Mouse (Mus musculus) heart, embryonic 14.5 days (tissue): Measurements from ENCODE around the gene Atf4. TPM values are rescaled to one million over a fixed set of nuclear protein-coding genes. Genes with fewer than 3 reads are reported as not detected.
A peak's percentile ranks its signal among the peaks of the same experiment; 100 is the strongest.

Experiments used
- ATAC-seq: fragments of 200-750 bp; cut with Nextera tagmentation; 2 replicates; pipeline ENCODE4 v1.8.0; 2017; ENCODE audit warnings: low read depth, moderate TSS enrichment; ENCODE audit not compliant: insufficient number of reproducible peaks, insufficient read depth, low FRiP score
- H3K27ac ChIP-seq, 2 experiments: fragments of 200-500 bp in 1 of 2; fragments of 300-500 bp in 1 of 2; sonication (generic) in 1 of 2; replicated peaks in 1 of 2; 2 replicates each; pipeline ENCODE4 v1.5.1; 2012 to 2014; ENCODE audit warnings: low read depth in 2 of 2, low read length in 2 of 2, control low read depth in 1 of 2, mild to moderate bottlenecking in 1 of 2, mixed read lengths in 1 of 2; ENCODE audit not compliant: control insufficient read depth in 1 of 2, insufficient read depth in 1 of 2
- H3K27me3 ChIP-seq: fragments of 300-500 bp; sonication (generic); 2 replicates; pipeline ENCODE4 v1.6.1; 2014; ENCODE audit warnings: mild to moderate bottlenecking, low read length, control low read depth; ENCODE audit not compliant: control insufficient read depth, insufficient read depth
- H3K36me3 ChIP-seq: fragments of 300-500 bp; sonication (generic); 2 replicates; pipeline ENCODE4 v1.6.1; 2014; ENCODE audit warnings: mild to moderate bottlenecking, control low read depth, low read length, mixed read lengths; ENCODE audit not compliant: control insufficient read depth, insufficient read depth
- H3K4me1 ChIP-seq, 2 experiments: fragments of 200-500 bp in 1 of 2; fragments of 300-500 bp in 1 of 2; sonication (generic) in 1 of 2; 2 replicates each; pipeline ENCODE4 v1.6.1; 2012 to 2014; ENCODE audit warnings: low read length in 2 of 2, control low read depth in 1 of 2, mixed read lengths in 1 of 2; ENCODE audit not compliant: control insufficient read depth in 2 of 2, insufficient read depth in 2 of 2
- H3K4me2 ChIP-seq: fragments of 300-500 bp; sonication (generic); 2 replicates; pipeline ENCODE4 v1.6.1; 2014; ENCODE audit warnings: mild to moderate bottlenecking, low read length
- H3K4me3 ChIP-seq, 2 experiments: fragments of 200-500 bp in 1 of 2; fragments of 300-500 bp in 1 of 2; sonication (generic) in 1 of 2; 2 replicates each; pipeline ENCODE4 v1.5.1; 2012 to 2014; ENCODE audit warnings: low read length in 2 of 2, mild to moderate bottlenecking in 2 of 2, control low read depth in 1 of 2, low read depth in 1 of 2, moderate library complexity in 1 of 2; ENCODE audit not compliant: control insufficient read depth in 1 of 2, insufficient read depth in 1 of 2
- H3K9ac ChIP-seq: fragments of 300-500 bp; sonication (generic); 2 replicates; pipeline ENCODE4 v1.6.1; 2014; ENCODE audit warnings: mild to moderate bottlenecking, low read length
- H3K9me3 ChIP-seq: fragments of 300-500 bp; sonication (generic); 2 replicates; pipeline ENCODE4 v1.6.1; 2016; ENCODE audit warnings: low read length, control low read depth; ENCODE audit not compliant: control insufficient read depth
- WGBS: fragments of 180-500 bp; shearing (Covaris S2); extraction: QIAGEN DNeasy Blood & Tissue Kit; methylation state at CpG from one replicate; pipeline ENCODE4 v1.1.7; 2014; 5-methylcytosine and 5-hydroxymethylcytosine counted together
- polyA plus RNA-seq: library from polyadenylated mRNA; unstranded; fragments of >200 nt; fragmentation: Nextera tagmentation; extraction: Ambion mirVana; gene quantifications from 2 replicates; pipeline ENCODE4 v1.2.1, GENCODE M21; 2014

Atf4 gene
- polyA plus RNA-seq, 1 experiment from 2014 or later, result 71.5 TPM

GRCm38 (mm10) chr15:80250586-80250985 is 4.4 kb upstream of the Atf4 start:
- Histone ChIP-seq H3K27ac (peak overlapping the region; percentile 81 to 87), H3K4me3 (no peak overlapping the region), H3K9ac (peak overlapping the region; percentile 25; the same call in 1 of the 2 replicates), H3K4me1 (peaks cover 20 to 35% of the 10 kb centered on the region in 2 experiments), H3K4me2 (peak overlapping the region; percentile 11; the same call in 1 of the 2 replicates), H3K36me3 (peaks cover 78% of the 10 kb centered on the region), H3K9me3 (no peaks in the 10 kb centered on the region), H3K27me3 (no peaks in the 10 kb centered on the region)
- no peak for ATAC-seq
- WGBS, result 14% methylated on average over 6 of the region's 6 CpGs

- ATAC-seq, result no peak
- Histone ChIP-seq H3K4me2 (no peak overlapping the region), H3K9me3 (no peaks in the 10 kb centered on the region), H3K27me3 (no peaks in the 10 kb centered on the region), H3K4me1 (peaks cover 28 to 51% of the 10 kb centered on the region in 2 experiments), H3K4me3 (no peak overlapping the region), H3K36me3 (peaks cover 75% of the 10 kb centered on the region), H3K9ac (0 out of 2 replicates have a peak overlapping the region, but pooled peaks have one; percentile 5), H3K27ac (peak overlapping the region; percentile 95 to 99; a peak in 3 of 4 replicates)
- 41% methylated on average over 2 of the region's 2 CpGs for WGBS
Observed at GRCm38 (mm10) chr15:80253530-80253929, 1.5 kb upstream of the Atf4 start.

GRCm38 (mm10) chr15:80254207-80254606 is 777 bp upstream of the Atf4 start:
- 27% methylated on average over 6 of the region's 6 CpGs for WGBS
- peak overlapping the region; percentile 95 for H3K4me2 ChIP-seq
- no peaks in the 10 kb centered on the region for H3K27me3 ChIP-seq
- ATAC-seq, result no peak
- H3K9ac ChIP-seq, result peak overlapping the region; percentile 100
- peak overlapping the region; percentile 97 to 100 for H3K4me3 ChIP-seq
- H3K27ac ChIP-seq, result peak overlapping the region; percentile 95 to 99
- H3K4me1 ChIP-seq, result peaks cover 28 to 54% of the 10 kb centered on the region in 2 experiments
- peaks cover 74% of the 10 kb centered on the region for H3K36me3 ChIP-seq
- H3K9me3 ChIP-seq, result no peaks in the 10 kb centered on the region

- no peaks in the 10 kb centered on the region for H3K9me3 ChIP-seq
- peaks cover 73% of the 10 kb centered on the region for H3K36me3 ChIP-seq
- peak overlapping the region; percentile 97 to 100 for H3K4me3 ChIP-seq
- H3K4me1 ChIP-seq, result peaks cover 18 to 44% of the 10 kb centered on the region in 2 experiments
- H3K27ac ChIP-seq, result peak overlapping the region; percentile 99 to 100
- H3K4me2 ChIP-seq, result peak overlapping the region; percentile 95
- peak; percentile 55 for ATAC-seq
- under 1% methylated on average over 46 of the region's 51 CpGs for WGBS
- peak overlapping the region; percentile 100 for H3K9ac ChIP-seq
- H3K27me3 ChIP-seq, result no peaks in the 10 kb centered on the region
Observed at GRCm38 (mm10) chr15:80255646-80256121, 700 bp downstream of the Atf4 start.

GRCm38 (mm10) chr15:80256242-80256641 is 1.3 kb downstream of the Atf4 start:
- no peaks in the 10 kb centered on the region for H3K9me3 ChIP-seq
- peaks cover 13 to 38% of the 10 kb centered on the region in 2 experiments for H3K4me1 ChIP-seq
- H3K4me3 ChIP-seq, result peak overlapping the region; percentile 97 to 100
- H3K27ac ChIP-seq, result peak overlapping the region; percentile 81 to 99
- peak overlapping the region; percentile 100 for H3K9ac ChIP-seq
- 5% methylated on average over 16 of the region's 16 CpGs for WGBS
- no peak for ATAC-seq
- peaks cover 68% of the 10 kb centered on the region for H3K36me3 ChIP-seq
- H3K4me2 ChIP-seq, result peak overlapping the region; percentile 95
- H3K27me3 ChIP-seq, result no peaks in the 10 kb centered on the region

GRCm38 (mm10) chr15:80256656-80257601 is 1.9 kb downstream of the Atf4 start:
- no peaks in the 10 kb centered on the region for H3K27me3 ChIP-seq
- ATAC-seq, result no peak
- H3K9ac ChIP-seq, result peak overlapping the region; percentile 100
- H3K4me1 ChIP-seq, result peaks cover 12 to 32% of the 10 kb centered on the region in 2 experiments
- peak overlapping the region; percentile 95 for H3K4me2 ChIP-seq
- 61% methylated on average over 12 of the region's 12 CpGs for WGBS
- no peaks in the 10 kb centered on the region for H3K9me3 ChIP-seq
- H3K36me3 ChIP-seq, result peaks cover 61% of the 10 kb centered on the region
- H3K4me3 ChIP-seq, result peak overlapping the region; percentile 97 to 100
- H3K27ac ChIP-seq, result peak overlapping the region; percentile 81 to 99

GRCm38 (mm10) chr15:80257602-80258239 is 2.7 kb downstream of the Atf4 start:
- Histone ChIP-seq H3K27ac (peak overlapping the region; percentile 35 to 99), H3K9me3 (no peaks in the 10 kb centered on the region), H3K27me3 (no peaks in the 10 kb centered on the region), H3K4me2 (peak overlapping the region; percentile 95), H3K9ac (peak overlapping the region; percentile 100), H3K4me3 (peak overlapping the region in 1 of 2 experiments; percentile 100; a peak in 2 of 4 replicates), H3K36me3 (peaks cover 56% of the 10 kb centered on the region), H3K4me1 (peaks cover 12 to 33% of the 10 kb centered on the region in 2 experiments)
- no peak for ATAC-seq
- 17% methylated on average over 4 of the region's 4 CpGs for WGBS
